Mouse (Mus musculus) adrenal gland, postnatal 36 days (tissue): ENCODE results near the gene Pdilt. TPM values are rescaled to one million over a fixed set of nuclear protein-coding genes. Genes with fewer than 3 reads are reported as not detected.
A peak's percentile ranks its signal among the peaks of the same experiment; 100 is the strongest.
"Not testable (repeated sequence)": the region's sequence is repeated elsewhere in the genome, so short reads cannot be mapped to it uniquely, and the experiment has no call there.

Experiments used
- DNase-seq, 2 experiments: peaks; one replicate each; pipeline ENCODE4 v3.0.0; 2021; ENCODE audit warnings: mixed read lengths in 1 of 2
- long read RNA-seq, 2 experiments: library from polyadenylated mRNA; stranded (forward); transcript quantifications; one replicate each; pipeline ENCODE4 v2.0.0; 2021; ENCODE audit warnings: borderline sequencing depth in 2 of 2
- total RNA-seq, 2 experiments: library from RNA; stranded (reverse); gene quantifications; 2 replicates each; pipeline ENCODE4 v1.2.3; 2021

The Pdilt gene
- not detected for total RNA-seq
- long read RNA-seq, experiment 1: 0 reads
- long read RNA-seq, experiment 2: 0 reads

- DNase-seq: no peak
Observed at GRCm38 (mm10) chr7:119523389-119523788, at the start of gene Pdilt. TSS of gene Pdilt (minus strand) at chr7:119523489.

- DNase-seq: not testable (repeated sequence)
Observed at GRCm38 (mm10) chr7:119562476-119562875, 39.2 kb upstream of the Pdilt start.

DNA sequence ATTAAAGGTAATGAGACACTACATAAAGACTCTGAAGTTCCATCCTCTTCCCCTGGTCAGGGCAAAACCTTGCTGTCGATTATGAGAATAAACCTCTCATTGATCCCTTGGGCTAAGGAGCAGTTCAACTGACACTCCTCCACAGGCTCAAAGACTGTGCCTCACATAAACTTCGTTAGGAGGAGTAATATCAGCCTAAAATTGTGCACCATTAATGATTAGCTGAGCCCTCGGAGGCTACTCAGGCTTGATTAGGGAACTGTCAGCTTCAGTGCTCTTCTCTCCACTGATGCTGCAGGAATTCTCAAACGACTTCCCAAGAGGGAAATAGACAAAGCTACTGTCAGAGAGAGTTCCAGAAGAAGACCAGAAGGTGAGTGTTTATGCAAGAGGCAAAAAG lies 38.2 kb upstream of the Pdilt start:
- no peak for DNase-seq

- no peak for DNase-seq
Observed at GRCm38 (mm10) chr7:119560452-119560835, 37.2 kb upstream of the Pdilt start.

DNA sequence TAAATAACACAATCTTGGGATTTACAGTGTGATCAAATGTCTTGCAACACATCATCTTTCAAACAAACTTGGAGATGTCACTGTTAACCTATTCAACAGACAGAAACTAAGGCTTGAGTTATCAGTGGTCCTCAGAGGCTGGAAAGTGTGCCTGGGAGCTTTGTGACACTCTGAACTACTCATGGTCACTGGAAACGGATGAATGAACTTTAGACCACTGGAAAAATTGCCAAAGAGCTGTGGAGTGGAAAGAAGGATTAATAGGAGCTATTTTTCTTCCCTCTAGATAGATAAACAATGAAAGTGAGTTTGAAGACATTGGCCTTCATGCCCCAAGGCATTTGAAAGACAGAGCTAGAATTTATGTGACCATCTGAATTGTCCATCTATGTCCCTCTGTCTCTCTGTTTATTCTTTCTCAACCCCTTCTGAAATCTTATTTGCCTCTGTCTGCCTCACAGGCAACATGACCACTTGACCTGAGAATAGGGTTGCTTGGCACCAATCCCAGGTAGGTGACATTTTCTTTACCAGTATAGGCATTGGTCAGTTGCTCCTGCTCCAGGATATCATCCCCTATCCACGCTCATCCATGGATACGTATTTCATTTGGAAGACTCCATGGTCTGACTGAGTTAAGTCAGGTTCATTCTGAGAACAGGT lies 36.6 kb upstream of the Pdilt start:
- DNase-seq: no peak

- no peak for DNase-seq
Observed at GRCm38 (mm10) chr7:119554040-119554439, 30.8 kb upstream of the Pdilt start, which contains the start of gene Acsm2. TSS of gene Acsm2 (plus strand) at chr7:119554340.

- no peak for DNase-seq
Observed at GRCm38 (mm10) chr7:119550471-119551222, 27.4 kb upstream of the Pdilt start.

- no peak for DNase-seq
Observed at GRCm38 (mm10) chr7:119545572-119545971, 22.3 kb upstream of the Pdilt start.

GRCm38 (mm10) chr7:119542445-119542844 lies 19.2 kb upstream of the Pdilt start:
- no peak for DNase-seq

GRCm38 (mm10) chr7:119534389-119534788 lies 11.1 kb upstream of the Pdilt start:
- no peak for DNase-seq

DNA sequence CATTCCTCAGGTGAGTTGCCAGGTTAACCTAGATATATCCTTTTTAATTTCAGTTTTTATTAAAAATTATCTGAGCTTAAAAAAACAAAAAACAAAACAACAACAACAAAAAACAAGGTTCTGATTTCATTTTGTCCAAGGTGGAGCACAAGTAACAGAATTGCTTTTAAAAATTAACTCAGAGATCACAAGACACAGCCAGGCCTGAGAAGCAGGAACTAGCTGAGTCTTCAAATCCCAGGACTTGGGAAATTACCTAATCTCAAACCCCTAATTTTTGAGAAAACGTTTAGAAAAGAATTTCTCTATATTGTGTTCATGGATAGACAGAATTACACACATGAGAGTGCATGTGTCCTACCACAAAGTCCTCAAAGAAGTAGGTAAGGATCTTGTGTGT lies 9.6 kb upstream of the Pdilt start:
- no peak for DNase-seq

- DNase-seq: no peak
Observed at GRCm38 (mm10) chr7:119528617-119529016, 5.3 kb upstream of the Pdilt start.

DNA sequence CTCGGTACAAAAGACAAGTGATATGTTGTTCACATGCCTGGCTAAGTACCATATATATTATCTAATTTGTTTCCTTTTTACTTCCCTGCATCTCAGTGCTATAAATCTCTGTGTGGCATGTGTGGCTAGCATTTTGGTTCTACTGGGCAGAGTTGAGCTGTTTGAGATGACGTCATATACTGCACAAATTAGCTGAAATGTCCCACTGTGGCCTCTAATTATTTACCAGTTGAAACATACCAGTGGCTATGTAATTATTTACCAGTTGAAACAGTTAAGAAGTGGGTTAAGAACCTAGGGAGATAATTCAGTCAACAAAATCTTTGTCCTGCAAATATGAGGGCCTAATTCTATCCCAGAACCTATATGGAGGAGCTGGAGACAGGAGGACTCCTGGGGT lies 4.3 kb upstream of the Pdilt start:
- DNase-seq: no peak

GRCm38 (mm10) chr7:119527135-119527534 lies 3.8 kb upstream of the Pdilt start:
- DNase-seq: no peak

GRCm38 (mm10) chr7:119526486-119526885 lies 3.2 kb upstream of the Pdilt start:
- no peak for DNase-seq

- DNase-seq: peak; percentile 58 to 73
Observed at GRCm38 (mm10) chr7:119525881-119526281, 2.6 kb upstream of the Pdilt start.

DNA sequence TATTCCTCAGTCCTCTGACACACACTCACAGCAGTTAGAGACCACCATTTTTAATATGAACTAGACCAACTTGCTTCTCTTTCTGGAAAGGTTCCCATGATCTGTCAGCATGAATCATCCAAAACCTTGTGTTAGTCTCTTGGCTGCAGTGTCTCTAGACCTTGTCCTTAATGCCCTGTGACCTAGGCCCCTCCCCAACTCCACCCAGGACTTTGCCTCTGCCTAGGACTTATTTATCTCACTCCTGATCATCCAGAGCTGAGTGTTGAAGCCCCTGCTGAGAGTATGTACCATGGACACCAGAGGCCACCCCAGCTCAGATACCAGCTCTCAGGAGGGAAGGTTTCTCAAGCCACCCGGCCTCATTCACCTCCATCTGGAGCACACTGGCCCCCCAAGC lies 904 bp downstream of the Pdilt start:
- peak; percentile 65 for DNase-seq

GRCm38 (mm10) chr7:119521816-119522215 lies 1.5 kb downstream of the Pdilt start:
- DNase-seq: peak in 1 of 2 experiments; percentile 36

DNA sequence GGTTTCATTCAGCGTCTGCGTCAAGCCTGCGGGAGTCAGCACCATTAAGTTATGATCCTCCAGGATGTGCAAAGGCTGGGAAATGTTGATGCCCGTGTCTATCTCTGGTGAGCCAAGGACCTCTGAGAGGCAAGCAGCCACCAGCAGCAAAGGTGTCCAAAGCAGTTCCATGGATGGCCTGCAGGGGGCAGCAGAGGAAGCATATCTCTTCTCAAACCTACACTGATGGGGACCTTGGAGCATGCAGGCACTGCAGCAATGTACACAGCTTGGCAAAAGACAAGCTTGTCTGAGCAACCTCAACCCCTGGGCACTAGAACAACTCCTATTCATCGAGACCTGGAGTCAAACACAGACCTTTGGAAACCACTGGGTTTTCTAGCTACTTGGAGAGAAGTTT lies 3.6 kb downstream of the Pdilt start:
- peak; percentile 86 to 87 for DNase-seq

GRCm38 (mm10) chr7:119519163-119519562 lies 4.1 kb downstream of the Pdilt start, which contains the start of gene Acsm5:
TSS of gene Acsm5 (plus strand) at chr7:119519463.
- no peak for DNase-seq

DNA sequence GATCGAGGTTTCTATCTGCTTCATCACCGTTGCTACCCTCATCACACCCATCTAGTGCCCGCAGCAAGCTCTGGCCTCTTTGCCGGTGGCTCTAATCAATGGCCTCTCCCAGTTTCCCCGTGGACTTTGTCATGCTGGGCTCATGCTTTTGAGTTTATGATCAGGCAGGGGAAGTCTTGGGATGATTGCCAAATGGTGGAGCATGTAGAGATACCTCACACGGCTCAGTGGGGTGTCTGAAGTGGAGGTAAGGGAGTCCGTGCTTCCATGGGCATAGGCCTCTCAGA lies 7.1 kb downstream of the Pdilt start:
- DNase-seq: no peak

- peak; percentile 37 to 50 for DNase-seq
Observed at GRCm38 (mm10) chr7:119515492-119516271, 7.6 kb downstream of the Pdilt start.

DNA sequence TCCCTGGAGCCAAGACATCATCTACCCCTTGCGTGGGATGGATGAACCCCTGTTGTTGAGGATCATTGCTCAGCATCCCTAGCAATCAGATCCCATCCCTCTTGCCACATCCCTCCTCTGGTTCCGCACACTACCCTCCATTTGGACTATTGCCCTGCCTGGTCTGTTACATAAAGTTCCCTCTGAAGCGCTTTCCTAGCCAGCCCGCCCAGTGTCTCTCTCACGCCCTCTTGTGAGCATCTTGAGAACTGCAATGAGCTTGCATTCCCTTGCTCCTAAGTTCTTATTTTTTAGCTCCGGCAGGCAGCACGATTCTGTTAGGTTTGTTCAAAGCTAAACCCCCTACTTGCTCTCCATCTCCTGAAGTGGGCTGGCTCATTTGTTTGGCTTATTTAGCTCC lies 10.2 kb downstream of the Pdilt start:
- peak; percentile 46 to 65 for DNase-seq
